Mouse (Mus musculus): ENCODE results near the gene Acbd7. TPM values are rescaled to one million over a fixed set of nuclear protein-coding genes. Genes with fewer than 3 reads are reported as not detected.

Acbd7 gene
- polyA plus RNA-seq, 1 experiment from 2014 or later, result 1.3 TPM

GRCm38 (mm10) chr2:3327351-3327750 lies 8.6 kb upstream of the Acbd7 start:
- ATAC-seq, result no peak
- H3K4me2 ChIP-seq (ENCODE audit: low read length), result no peak overlapping the region
- no peaks in the 10 kb centered on the region for H3K27me3 ChIP-seq (replicated peaks; ENCODE audit: control insufficient read depth, insufficient read depth, low read length)
- H3K27ac ChIP-seq (ENCODE audit: low read length), result no peak overlapping the region
- no peak overlapping the region for H3K9ac ChIP-seq (replicated peaks; ENCODE audit: low read depth, low read length)
- peaks cover 13% of the 10 kb centered on the region for H3K4me1 ChIP-seq (replicated peaks; ENCODE audit: control insufficient read depth, insufficient read depth, low read length)
- H3K4me3 ChIP-seq (replicated peaks; ENCODE audit: low read length), result no peak overlapping the region
- H3K9me3 ChIP-seq (ENCODE audit: control insufficient read depth, low read length), result no peaks in the 10 kb centered on the region
- peaks cover 36% of the 10 kb centered on the region for H3K36me3 ChIP-seq (ENCODE audit: control insufficient read depth, insufficient read depth)
- WGBS, result 28% methylated on average over 1 of the region's 1 CpGs

GRCm38 (mm10) chr2:3331071-3331703 lies 4.8 kb upstream of the Acbd7 start:
- WGBS, result 83% methylated on average over 5 of the region's 5 CpGs
- ATAC-seq, result no peak
- Histone ChIP-seq H3K36me3 (ENCODE audit: control insufficient read depth, insufficient read depth) (peaks cover 15% of the 10 kb centered on the region), H3K9me3 (ENCODE audit: control insufficient read depth, low read length) (no peaks in the 10 kb centered on the region), H3K27ac (ENCODE audit: low read length) (no peak overlapping the region), H3K4me2 (ENCODE audit: low read length) (peak overlapping the region; percentile 78), H3K4me1 (replicated peaks; ENCODE audit: control insufficient read depth, insufficient read depth, low read length) (peaks cover 22% of the 10 kb centered on the region), H3K4me3 (replicated peaks; ENCODE audit: low read length) (peak overlapping the region; percentile 76), H3K9ac (replicated peaks; ENCODE audit: low read depth, low read length) (0 out of 2 replicates have a peak overlapping the region, but pooled peaks have one; percentile 82), H3K27me3 (replicated peaks; ENCODE audit: control insufficient read depth, insufficient read depth, low read length) (peaks cover 1% of the 10 kb centered on the region)

GRCm38 (mm10) chr2:3332056-3332455 lies 3.9 kb upstream of the Acbd7 start:
- peaks cover 12% of the 10 kb centered on the region for H3K36me3 ChIP-seq (ENCODE audit: control insufficient read depth, insufficient read depth)
- peaks cover 3% of the 10 kb centered on the region for H3K27me3 ChIP-seq (replicated peaks; ENCODE audit: control insufficient read depth, insufficient read depth, low read length)
- H3K4me1 ChIP-seq (replicated peaks; ENCODE audit: control insufficient read depth, insufficient read depth, low read length), result peaks cover 24% of the 10 kb centered on the region
- peak overlapping the region; percentile 82 for H3K9ac ChIP-seq (replicated peaks; ENCODE audit: low read depth, low read length)
- H3K9me3 ChIP-seq (ENCODE audit: control insufficient read depth, low read length), result no peaks in the 10 kb centered on the region
- peak overlapping the region; percentile 76 for H3K4me3 ChIP-seq (replicated peaks; ENCODE audit: low read length)
- ATAC-seq, result no peak
- H3K4me2 ChIP-seq (ENCODE audit: low read length), result peak overlapping the region; percentile 78
- WGBS, result 2% methylated on average over 21 of the region's 21 CpGs
- H3K27ac ChIP-seq (ENCODE audit: low read length), result peak overlapping the region; percentile 85

GRCm38 (mm10) chr2:3332484-3333242 lies 3.3 kb upstream of the Acbd7 start, which contains the start of gene Rpp38:
Rpp38 (minus strand) TSS chr2:3332643.
- H3K4me3 ChIP-seq (replicated peaks; ENCODE audit: low read length), result peak within 1 kb of the TSS; percentile 76
- H3K9me3 ChIP-seq (ENCODE audit: control insufficient read depth, low read length), result no peaks in the 10 kb centered on the region
- peak within 1 kb of the TSS; percentile 78 for H3K4me2 ChIP-seq (ENCODE audit: low read length)
- H3K9ac ChIP-seq (replicated peaks; ENCODE audit: low read depth, low read length), result peak within 1 kb of the TSS; percentile 82
- peaks cover 10% of the 10 kb centered on the region for H3K36me3 ChIP-seq (ENCODE audit: control insufficient read depth, insufficient read depth)
- under 1% methylated on average over 45 of the region's 45 CpGs for WGBS
- H3K4me1 ChIP-seq (replicated peaks; ENCODE audit: control insufficient read depth, insufficient read depth, low read length), result peaks cover 24% of the 10 kb centered on the region
- peaks cover 5% of the 10 kb centered on the region for H3K27me3 ChIP-seq (replicated peaks; ENCODE audit: control insufficient read depth, insufficient read depth, low read length)
- peak within 1 kb of the TSS; percentile 85 for H3K27ac ChIP-seq (ENCODE audit: low read length)
- peak; percentile 97 for ATAC-seq

- Histone ChIP-seq H3K4me2 (ENCODE audit: low read length) (no peak overlapping the region), H3K27me3 (replicated peaks; ENCODE audit: control insufficient read depth, insufficient read depth, low read length) (peaks cover 5% of the 10 kb centered on the region), H3K36me3 (ENCODE audit: control insufficient read depth, insufficient read depth) (peaks cover 6% of the 10 kb centered on the region), H3K9me3 (ENCODE audit: control insufficient read depth, low read length) (no peaks in the 10 kb centered on the region), H3K4me1 (replicated peaks; ENCODE audit: control insufficient read depth, insufficient read depth, low read length) (peaks cover 24% of the 10 kb centered on the region), H3K27ac (ENCODE audit: low read length) (no peak overlapping the region), H3K4me3 (replicated peaks; ENCODE audit: low read length) (no peak overlapping the region), H3K9ac (replicated peaks; ENCODE audit: low read depth, low read length) (no peak overlapping the region)
- 93% methylated on average over 12 of the region's 12 CpGs for WGBS
- no peak for ATAC-seq
These were observed 2.2 kb upstream of the Acbd7 start for GRCm38 (mm10) chr2:3333761-3334160.

- Histone ChIP-seq H3K9ac (replicated peaks; ENCODE audit: low read depth, low read length) (no peak overlapping the region), H3K4me1 (replicated peaks; ENCODE audit: control insufficient read depth, insufficient read depth, low read length) (no peaks in the 10 kb centered on the region), H3K4me3 (replicated peaks; ENCODE audit: low read length) (no peak overlapping the region), H3K4me2 (ENCODE audit: low read length) (no peak overlapping the region), H3K9me3 (ENCODE audit: control insufficient read depth, low read length) (no peaks in the 10 kb centered on the region), H3K36me3 (ENCODE audit: control insufficient read depth, insufficient read depth) (no peaks in the 10 kb centered on the region), H3K27me3 (replicated peaks; ENCODE audit: control insufficient read depth, insufficient read depth, low read length) (no peaks in the 10 kb centered on the region), H3K27ac (ENCODE audit: low read length) (no peak overlapping the region)
- ATAC-seq, result no peak
- 83% methylated on average over 4 of the region's 4 CpGs for WGBS
These were observed 12.5 kb downstream of the Acbd7 start for GRCm38 (mm10) chr2:3348422-3348821.

GRCm38 (mm10) chr2:3348919-3349318 lies 13.0 kb downstream of the Acbd7 start:
- H3K27me3 ChIP-seq (replicated peaks; ENCODE audit: control insufficient read depth, insufficient read depth, low read length), result no peaks in the 10 kb centered on the region
- H3K4me3 ChIP-seq (replicated peaks; ENCODE audit: low read length), result no peak overlapping the region
- H3K9me3 ChIP-seq (ENCODE audit: control insufficient read depth, low read length), result no peaks in the 10 kb centered on the region
- no peak for ATAC-seq
- H3K4me2 ChIP-seq (ENCODE audit: low read length), result no peak overlapping the region
- no peak overlapping the region for H3K27ac ChIP-seq (ENCODE audit: low read length)
- no peaks in the 10 kb centered on the region for H3K4me1 ChIP-seq (replicated peaks; ENCODE audit: control insufficient read depth, insufficient read depth, low read length)
- H3K9ac ChIP-seq (replicated peaks; ENCODE audit: low read depth, low read length), result no peak overlapping the region
- no peaks in the 10 kb centered on the region for H3K36me3 ChIP-seq (ENCODE audit: control insufficient read depth, insufficient read depth)
- whole genome bisulfite sequencing, result 14% methylated on average over 3 of the region's 3 CpGs

- no peaks in the 10 kb centered on the region for H3K36me3 ChIP-seq (ENCODE audit: control insufficient read depth, insufficient read depth)
- no peak for ATAC-seq
- no peak overlapping the region for H3K9ac ChIP-seq (replicated peaks; ENCODE audit: low read depth, low read length)
- no peak overlapping the region for H3K27ac ChIP-seq (ENCODE audit: low read length)
- H3K4me3 ChIP-seq (replicated peaks; ENCODE audit: low read length), result no peak overlapping the region
- H3K4me1 ChIP-seq (replicated peaks; ENCODE audit: control insufficient read depth, insufficient read depth, low read length), result no peaks in the 10 kb centered on the region
- H3K27me3 ChIP-seq (replicated peaks; ENCODE audit: control insufficient read depth, insufficient read depth, low read length), result no peaks in the 10 kb centered on the region
- no peaks in the 10 kb centered on the region for H3K9me3 ChIP-seq (ENCODE audit: control insufficient read depth, low read length)
- H3K4me2 ChIP-seq (ENCODE audit: low read length), result no peak overlapping the region
These were observed 17.2 kb downstream of the Acbd7 start for GRCm38 (mm10) chr2:3353160-3353559.

- WGBS, result 88% methylated on average over 8 of the region's 8 CpGs
- H3K27me3 ChIP-seq (replicated peaks; ENCODE audit: control insufficient read depth, insufficient read depth, low read length), result no peaks in the 10 kb centered on the region
These were observed 19.8 kb downstream of the Acbd7 start for GRCm38 (mm10) chr2:3355793-3356192.

More at GRCm38 (mm10) chr2:3355793-3356192, 19.8 kb downstream of the Acbd7 start:
- Histone ChIP-seq H3K9me3 (ENCODE audit: control insufficient read depth, low read length) (no peaks in the 10 kb centered on the region), H3K27ac (ENCODE audit: low read length) (no peak overlapping the region), H3K36me3 (ENCODE audit: control insufficient read depth, insufficient read depth) (no peaks in the 10 kb centered on the region), H3K4me1 (replicated peaks; ENCODE audit: control insufficient read depth, insufficient read depth, low read length) (no peaks in the 10 kb centered on the region), H3K9ac (replicated peaks; ENCODE audit: low read depth, low read length) (no peak overlapping the region), H3K4me3 (replicated peaks; ENCODE audit: low read length) (no peak overlapping the region), H3K4me2 (ENCODE audit: low read length) (no peak overlapping the region)
- no peak for ATAC-seq

Data from forebrain, embryonic 16.5 days (tissue).